Mouse (Mus musculus): ENCODE measurements around the gene Slc6a9. TPM values are rescaled to one million over a fixed set of nuclear protein-coding genes. Genes with fewer than 3 reads are reported as not detected.

Gene Slc6a9
- polyA plus RNA-seq, 1 experiment from 2014 or later, result 11.0 TPM

GRCm38 (mm10) chr4:117846261-117846660, 12.0 kb downstream of the Slc6a9 start:
- Histone ChIP-seq H3K4me2 (replicated peaks; ENCODE audit: low read depth, low read length) (no peak overlapping the region), H3K27ac (ENCODE audit: low read depth, low read length) (no peak overlapping the region), H3K9ac (ENCODE audit: low read depth, low read length) (no peak overlapping the region), H3K27me3 (ENCODE audit: control insufficient read depth, insufficient read depth, low read length) (no peaks in the 10 kb centered on the region), H3K4me1 (ENCODE audit: control insufficient read depth, insufficient read depth, low read length) (no peaks in the 10 kb centered on the region), H3K4me3 (ENCODE audit: low read length) (no peak overlapping the region), H3K9me3 (ENCODE audit: control insufficient read depth, low read length) (no peaks in the 10 kb centered on the region), H3K36me3 (ENCODE audit: control insufficient read depth, insufficient read depth, low read length) (peaks cover 2% of the 10 kb centered on the region; the same call in 1 of the 2 replicates)
- no peak for ATAC-seq (ENCODE audit: low FRiP score, low TSS enrichment)
- WGBS, result 94% methylated on average over 4 of the region's 4 CpGs

- Histone ChIP-seq H3K36me3 (ENCODE audit: control insufficient read depth, insufficient read depth, low read length) (peaks cover 2% of the 10 kb centered on the region; the same call in 1 of the 2 replicates), H3K4me2 (replicated peaks; ENCODE audit: low read depth, low read length) (no peak overlapping the region), H3K9ac (ENCODE audit: low read depth, low read length) (no peak overlapping the region), H3K27ac (ENCODE audit: low read depth, low read length) (no peak overlapping the region), H3K27me3 (ENCODE audit: control insufficient read depth, insufficient read depth, low read length) (no peaks in the 10 kb centered on the region), H3K4me1 (ENCODE audit: control insufficient read depth, insufficient read depth, low read length) (no peaks in the 10 kb centered on the region), H3K9me3 (ENCODE audit: control insufficient read depth, low read length) (no peaks in the 10 kb centered on the region), H3K4me3 (ENCODE audit: low read length) (no peak overlapping the region)
- 44% methylated on average over 2 of the region's 2 CpGs for WGBS
- no peak for ATAC-seq (ENCODE audit: low FRiP score, low TSS enrichment)
Observed at GRCm38 (mm10) chr4:117847011-117847410, 12.7 kb downstream of the Slc6a9 start.

- Histone ChIP-seq H3K4me1 (ENCODE audit: control insufficient read depth, insufficient read depth, low read length) (no peaks in the 10 kb centered on the region), H3K4me3 (ENCODE audit: low read length) (no peak overlapping the region), H3K4me2 (replicated peaks; ENCODE audit: low read depth, low read length) (no peak overlapping the region), H3K36me3 (ENCODE audit: control insufficient read depth, insufficient read depth, low read length) (no peaks in the 10 kb centered on the region), H3K27ac (ENCODE audit: low read depth, low read length) (no peak overlapping the region), H3K9me3 (ENCODE audit: control insufficient read depth, low read length) (no peaks in the 10 kb centered on the region), H3K9ac (ENCODE audit: low read depth, low read length) (no peak overlapping the region), H3K27me3 (ENCODE audit: control insufficient read depth, insufficient read depth, low read length) (no peaks in the 10 kb centered on the region)
- ATAC-seq (ENCODE audit: low FRiP score, low TSS enrichment), result no peak
- WGBS, result 48% methylated on average over 17 of the region's 17 CpGs
Observed at GRCm38 (mm10) chr4:117849063-117849462, 14.8 kb downstream of the Slc6a9 start.

- H3K4me3 ChIP-seq (ENCODE audit: low read length), result no peak overlapping the region
- no peaks in the 10 kb centered on the region for H3K27me3 ChIP-seq (ENCODE audit: control insufficient read depth, insufficient read depth, low read length)
- no peak for ATAC-seq (ENCODE audit: low FRiP score, low TSS enrichment)
- 72% methylated on average over 5 of the region's 5 CpGs for WGBS
- no peaks in the 10 kb centered on the region for H3K36me3 ChIP-seq (ENCODE audit: control insufficient read depth, insufficient read depth, low read length)
- H3K4me1 ChIP-seq (ENCODE audit: control insufficient read depth, insufficient read depth, low read length), result no peaks in the 10 kb centered on the region
- no peak overlapping the region for H3K9ac ChIP-seq (ENCODE audit: low read depth, low read length)
- no peak overlapping the region for H3K4me2 ChIP-seq (replicated peaks; ENCODE audit: low read depth, low read length)
- H3K9me3 ChIP-seq (ENCODE audit: control insufficient read depth, low read length), result no peaks in the 10 kb centered on the region
- H3K27ac ChIP-seq (ENCODE audit: low read depth, low read length), result no peak overlapping the region
Observed at GRCm38 (mm10) chr4:117849506-117849905, 15.2 kb downstream of the Slc6a9 start.

GRCm38 (mm10) chr4:117850176-117850575, 15.9 kb downstream of the Slc6a9 start:
- no peaks in the 10 kb centered on the region for H3K36me3 ChIP-seq (ENCODE audit: control insufficient read depth, insufficient read depth, low read length)
- H3K4me1 ChIP-seq (ENCODE audit: control insufficient read depth, insufficient read depth, low read length), result no peaks in the 10 kb centered on the region
- ATAC-seq (ENCODE audit: low FRiP score, low TSS enrichment), result no peak
- no peak overlapping the region for H3K4me2 ChIP-seq (replicated peaks; ENCODE audit: low read depth, low read length)
- no peak overlapping the region for H3K27ac ChIP-seq (ENCODE audit: low read depth, low read length)
- WGBS, result 83% methylated on average over 7 of the region's 7 CpGs
- H3K4me3 ChIP-seq (ENCODE audit: low read length), result no peak overlapping the region
- no peaks in the 10 kb centered on the region for H3K27me3 ChIP-seq (ENCODE audit: control insufficient read depth, insufficient read depth, low read length)
- no peaks in the 10 kb centered on the region for H3K9me3 ChIP-seq (ENCODE audit: control insufficient read depth, low read length)
- no peak overlapping the region for H3K9ac ChIP-seq (ENCODE audit: low read depth, low read length)

GRCm38 (mm10) chr4:117850871-117851270, 16.6 kb downstream of the Slc6a9 start:
- Histone ChIP-seq H3K27ac (ENCODE audit: low read depth, low read length) (no peak overlapping the region), H3K4me1 (ENCODE audit: control insufficient read depth, insufficient read depth, low read length) (no peaks in the 10 kb centered on the region), H3K36me3 (ENCODE audit: control insufficient read depth, insufficient read depth, low read length) (no peaks in the 10 kb centered on the region), H3K27me3 (ENCODE audit: control insufficient read depth, insufficient read depth, low read length) (no peaks in the 10 kb centered on the region), H3K4me2 (replicated peaks; ENCODE audit: low read depth, low read length) (no peak overlapping the region), H3K4me3 (ENCODE audit: low read length) (no peak overlapping the region), H3K9me3 (ENCODE audit: control insufficient read depth, low read length) (no peaks in the 10 kb centered on the region), H3K9ac (ENCODE audit: low read depth, low read length) (no peak overlapping the region)
- 67% methylated on average over 7 of the region's 7 CpGs for WGBS
- no peak for ATAC-seq (ENCODE audit: low FRiP score, low TSS enrichment)

GRCm38 (mm10) chr4:117852152-117852868, 18.0 kb downstream of the Slc6a9 start:
- 89% methylated on average over 10 of the region's 10 CpGs for WGBS
- no peak for ATAC-seq (ENCODE audit: low FRiP score, low TSS enrichment)

GRCm38 (mm10) chr4:117855146-117855545, 20.8 kb downstream of the Slc6a9 start:
- Histone ChIP-seq H3K4me2 (replicated peaks; ENCODE audit: low read depth, low read length) (no peak overlapping the region), H3K9ac (ENCODE audit: low read depth, low read length) (no peak overlapping the region), H3K9me3 (ENCODE audit: control insufficient read depth, low read length) (no peaks in the 10 kb centered on the region), H3K27me3 (ENCODE audit: control insufficient read depth, insufficient read depth, low read length) (no peaks in the 10 kb centered on the region), H3K4me1 (ENCODE audit: control insufficient read depth, insufficient read depth, low read length) (no peaks in the 10 kb centered on the region), H3K36me3 (ENCODE audit: control insufficient read depth, insufficient read depth, low read length) (peaks cover 6% of the 10 kb centered on the region; the same call in 1 of the 2 replicates), H3K27ac (ENCODE audit: low read depth, low read length) (no peak overlapping the region), H3K4me3 (ENCODE audit: low read length) (no peak overlapping the region)
- no peak for ATAC-seq (ENCODE audit: low FRiP score, low TSS enrichment)
- 88% methylated on average over 9 of the region's 9 CpGs for WGBS

More at GRCm38 (mm10) chr4:117852152-117852868, 18.0 kb downstream of the Slc6a9 start:
- Histone ChIP-seq H3K9me3 (ENCODE audit: control insufficient read depth, low read length) (no peaks in the 10 kb centered on the region), H3K4me3 (ENCODE audit: low read length) (no peak overlapping the region), H3K27ac (ENCODE audit: low read depth, low read length) (no peak overlapping the region), H3K9ac (ENCODE audit: low read depth, low read length) (no peak overlapping the region), H3K27me3 (ENCODE audit: control insufficient read depth, insufficient read depth, low read length) (no peaks in the 10 kb centered on the region), H3K36me3 (ENCODE audit: control insufficient read depth, insufficient read depth, low read length) (peaks cover 6% of the 10 kb centered on the region; the same call in 1 of the 2 replicates), H3K4me1 (ENCODE audit: control insufficient read depth, insufficient read depth, low read length) (no peaks in the 10 kb centered on the region), H3K4me2 (replicated peaks; ENCODE audit: low read depth, low read length) (no peak overlapping the region)

GRCm38 (mm10) chr4:117858794-117859193, 24.5 kb downstream of the Slc6a9 start:
- H3K4me2 ChIP-seq (replicated peaks; ENCODE audit: low read depth, low read length), result no peak overlapping the region
- 0 out of 2 replicates have a peak, but pooled peaks have one; percentile 28 for ATAC-seq (ENCODE audit: low FRiP score, low TSS enrichment)
- no peak overlapping the region for H3K9ac ChIP-seq (ENCODE audit: low read depth, low read length)
- H3K27me3 ChIP-seq (ENCODE audit: control insufficient read depth, insufficient read depth, low read length), result no peaks in the 10 kb centered on the region
- H3K4me3 ChIP-seq (ENCODE audit: low read length), result no peak overlapping the region
- no peak overlapping the region for H3K27ac ChIP-seq (ENCODE audit: low read depth, low read length)
- no peaks in the 10 kb centered on the region for H3K4me1 ChIP-seq (ENCODE audit: control insufficient read depth, insufficient read depth, low read length)
- no peaks in the 10 kb centered on the region for H3K9me3 ChIP-seq (ENCODE audit: control insufficient read depth, low read length)
- WGBS, result 80% methylated on average over 3 of the region's 3 CpGs
- peaks cover 6% of the 10 kb centered on the region; the same call in 1 of the 2 replicates for H3K36me3 ChIP-seq (ENCODE audit: control insufficient read depth, insufficient read depth, low read length)
